Mouse (Mus musculus) cerebellum, adult 2 months (tissue): ENCODE data around the gene Ptpn1. TPM values are rescaled to one million over a fixed set of nuclear protein-coding genes. Genes with fewer than 3 reads are reported as not detected.

Experiments
- DNase-seq, 2 experiments: peaks; one replicate each; pipeline ENCODE4 v3.0.0; 2021
- H3K27ac ChIP-seq: fragments of 200-500 bp; 2 replicates; pipeline ENCODE4 v1.5.1; 2012; ENCODE audit warnings: low read length, control low read depth, inconsistent platforms; ENCODE audit not compliant: insufficient read depth
- H3K27me3 ChIP-seq: fragments of 200-500 bp; 2 replicates; pipeline ENCODE4 v1.6.1; 2012; ENCODE audit warnings: inconsistent platforms, mild to moderate bottlenecking, low read length, moderate library complexity; ENCODE audit not compliant: control insufficient read depth, insufficient read depth
- H3K4me1 ChIP-seq: fragments of 200-500 bp; 2 replicates; pipeline ENCODE4 v1.6.1; 2011; ENCODE audit warnings: low read length; ENCODE audit not compliant: control insufficient read depth, insufficient read depth
- H3K4me3 ChIP-seq: fragments of 200-500 bp; replicated peaks from 2 replicates; pipeline ENCODE3; 2011; ENCODE audit warnings: mild to moderate bottlenecking, low read depth, low read length, control low read depth; ENCODE audit not compliant: insufficient read depth
- CTCF ChIP-seq: fragments of 200-500 bp; IDR thresholded peaks from 2 replicates; pipeline ENCODE4 v1.5.1; 2011; ENCODE audit warnings: low read depth, mild to moderate bottlenecking, control low read depth, low read length, moderate library complexity, borderline replicate concordance; ENCODE audit not compliant: insufficient read depth
- POLR2A ChIP-seq: fragments of 200-500 bp; IDR thresholded peaks from 2 replicates; pipeline ENCODE4 v1.6.1; 2011; ENCODE audit warnings: low read length, control low read depth, borderline replicate concordance; ENCODE audit not compliant: insufficient read depth
- WGBS: fragments of 180-500 bp; shearing (Covaris S2); methylation state at CpG from one replicate; pipeline ENCODE4 v1.1.7; 2018; 5-methylcytosine and 5-hydroxymethylcytosine counted together
- polyA plus RNA-seq: library from polyadenylated mRNA; depleted of rRNA; stranded (reverse); fragments of >200 nt; gene quantifications from 2 replicates; pipeline ENCODE4 v1.2.3, GENCODE M21; 2012

Ptpn1 gene
- polyA plus RNA-seq, 1 experiment = 24.5 TPM

DNA sequence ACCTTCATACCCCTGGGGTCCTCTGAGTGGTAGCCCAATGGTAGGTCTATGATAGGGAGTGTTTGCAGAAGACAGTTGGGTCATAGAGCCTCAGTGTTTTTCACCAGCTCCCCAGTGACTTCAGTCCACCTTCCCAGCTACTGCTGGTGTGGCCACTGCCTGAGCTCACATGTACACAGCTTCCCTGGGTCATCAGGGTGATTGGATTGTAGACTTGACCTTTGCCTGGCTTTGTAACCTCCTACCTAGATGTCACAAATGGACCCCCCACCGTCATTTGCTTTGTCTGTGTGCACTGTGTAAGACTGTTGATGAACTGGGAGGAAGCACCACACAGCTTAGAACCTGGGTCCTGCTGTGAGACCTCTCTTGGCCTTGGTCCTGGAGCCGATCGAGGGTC is 12.3 kb downstream of the Ptpn1 start:
- Histone ChIP-seq H3K27ac (no peak overlapping the region), H3K27me3 (no peaks in the 10 kb centered on the region), H3K4me1 (peaks cover 63% of the 10 kb centered on the region), H3K4me3 (no peak overlapping the region)
- no peak for DNase-seq
- no peak for TF ChIP-seq POLR2A
- no peak for TF ChIP-seq CTCF
- WGBS = 56% methylated on average over 3 of the region's 3 CpGs

DNA sequence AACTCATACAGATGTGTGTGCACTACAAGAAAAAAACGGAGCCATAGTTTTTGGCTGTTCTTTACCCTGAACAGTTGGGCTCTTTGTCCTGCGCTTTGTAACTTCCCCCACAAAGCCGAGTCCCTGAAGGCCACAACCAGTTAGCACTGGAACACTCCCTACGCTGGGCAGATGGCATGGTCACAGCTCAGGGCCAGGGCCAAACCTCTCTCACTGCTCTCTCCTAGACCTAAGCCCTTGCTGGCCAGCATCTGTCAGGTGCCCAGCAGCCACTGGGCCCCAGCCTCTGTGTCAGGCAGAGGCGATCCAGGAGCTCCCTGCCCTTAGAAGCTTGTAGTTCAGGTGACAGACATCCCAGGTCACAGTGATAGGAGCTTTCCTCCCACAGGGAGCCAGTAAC is 13.6 kb downstream of the Ptpn1 start:
- Histone ChIP-seq H3K4me1 (peaks cover 75% of the 10 kb centered on the region), H3K27ac (no peak overlapping the region), H3K4me3 (no peak overlapping the region), H3K27me3 (no peaks in the 10 kb centered on the region)
- 39% methylated on average over 5 of the region's 5 CpGs for WGBS
- DNase-seq = peak in 1 of 2 experiments; percentile 27
- TF ChIP-seq POLR2A (no peak), CTCF (no peak)

DNA sequence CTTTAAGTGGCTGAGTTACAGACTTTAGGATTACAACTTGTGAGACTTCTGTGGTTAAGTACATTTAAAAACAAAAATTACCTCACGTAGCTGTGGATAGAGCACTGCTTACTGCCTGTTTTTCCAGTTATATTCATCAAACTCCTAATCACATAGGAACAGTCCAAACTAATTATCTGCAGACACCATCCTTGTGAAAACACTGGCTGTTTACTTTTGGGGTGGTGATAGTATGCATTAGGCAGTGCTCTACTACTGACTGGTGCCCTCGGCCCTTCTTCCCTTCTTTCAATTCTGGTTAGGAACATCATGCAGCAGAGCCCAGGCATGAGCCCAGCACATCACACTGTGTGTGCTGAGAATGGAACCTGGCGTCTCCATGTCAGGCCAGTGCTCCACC is 15.4 kb downstream of the Ptpn1 start:
- TF ChIP-seq POLR2A = no peak
- Histone ChIP-seq H3K4me1 (peaks cover 70% of the 10 kb centered on the region), H3K4me3 (no peak overlapping the region), H3K27ac (no peak overlapping the region), H3K27me3 (no peaks in the 10 kb centered on the region)
- 91% methylated on average over 3 of the region's 3 CpGs for WGBS
- no peak for DNase-seq

DNA sequence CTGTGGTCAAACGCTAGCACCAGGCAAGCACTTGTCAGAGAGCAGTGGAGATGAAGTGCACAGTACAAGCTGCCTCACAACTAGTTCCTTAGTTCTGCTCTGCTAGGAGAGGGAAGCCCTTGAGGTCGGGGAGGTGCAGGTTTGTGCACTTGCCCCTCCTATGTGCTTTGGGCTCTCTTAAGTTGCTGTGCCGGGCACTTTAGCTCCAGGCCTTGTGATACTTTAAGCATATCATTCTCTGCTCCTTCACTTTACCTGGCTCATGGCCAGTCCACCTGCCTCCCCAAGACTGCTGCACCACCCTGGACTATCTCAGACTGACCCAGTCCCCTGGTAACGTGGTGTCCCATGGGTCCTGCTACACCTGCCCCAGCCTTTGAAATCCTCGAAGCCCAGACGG is 16.2 kb downstream of the Ptpn1 start:
- Histone ChIP-seq H3K4me1 (peaks cover 62% of the 10 kb centered on the region), H3K27ac (no peak overlapping the region), H3K4me3 (no peak overlapping the region), H3K27me3 (no peaks in the 10 kb centered on the region)
- TF ChIP-seq POLR2A = no peak
- TF ChIP-seq CTCF = no peak
- 81% methylated on average over 6 of the region's 6 CpGs for WGBS
- no peak for DNase-seq

DNA sequence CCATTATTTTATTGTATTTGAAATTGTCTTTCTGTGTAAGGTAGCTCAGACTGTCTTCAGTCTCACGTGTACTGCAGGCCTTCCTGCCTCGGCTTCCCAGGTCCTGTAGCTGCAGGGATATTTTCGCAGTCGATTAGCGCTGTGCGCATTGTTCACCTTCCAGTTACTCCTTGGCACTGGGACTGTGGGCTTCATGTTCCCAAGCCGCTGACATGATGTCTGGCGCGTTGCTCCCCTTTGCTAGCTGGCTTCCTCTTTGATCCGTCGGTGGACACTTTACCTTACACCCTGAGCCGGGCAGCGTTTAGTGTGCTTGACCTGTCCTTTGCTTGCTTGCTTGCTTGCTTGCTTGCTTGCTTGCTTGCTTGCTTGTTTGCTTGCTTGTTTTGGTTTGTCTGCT is 16.7 kb downstream of the Ptpn1 start:
- Histone ChIP-seq H3K27me3 (no peaks in the 10 kb centered on the region), H3K4me3 (no peak overlapping the region), H3K4me1 (peaks cover 57% of the 10 kb centered on the region), H3K27ac (no peak overlapping the region)
- 47% methylated on average over 13 of the region's 13 CpGs for WGBS
- TF ChIP-seq CTCF (no peak), POLR2A (no peak)
- no peak for DNase-seq

DNA sequence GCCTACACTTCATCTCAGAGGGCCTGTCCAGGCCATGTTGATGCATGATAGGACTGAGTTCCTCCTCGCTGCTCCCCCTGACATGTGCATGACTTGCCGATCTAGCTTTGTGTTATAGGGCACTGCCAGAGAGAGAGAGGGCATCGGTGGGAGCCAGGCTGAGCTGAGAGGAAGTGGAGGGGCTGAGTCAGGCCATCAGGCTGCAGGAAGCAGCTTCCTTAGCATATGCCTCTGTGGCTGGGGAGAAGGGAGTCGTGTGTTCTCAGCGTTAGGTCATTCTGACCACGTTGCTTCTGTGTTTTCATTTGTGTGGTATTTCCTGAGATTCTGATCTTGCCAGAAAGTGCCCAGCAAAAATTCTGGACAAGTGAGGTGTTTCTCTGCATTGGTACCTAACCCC is 17.4 kb downstream of the Ptpn1 start:
- WGBS = 20% methylated on average over 6 of the region's 6 CpGs
- no peak overlapping the region for H3K4me3 ChIP-seq
- H3K27ac ChIP-seq = no peak overlapping the region
- TF ChIP-seq CTCF (no peak), POLR2A (no peak)
- no peaks in the 10 kb centered on the region for H3K27me3 ChIP-seq
- no peak for DNase-seq
- H3K4me1 ChIP-seq = peaks cover 51% of the 10 kb centered on the region

DNA sequence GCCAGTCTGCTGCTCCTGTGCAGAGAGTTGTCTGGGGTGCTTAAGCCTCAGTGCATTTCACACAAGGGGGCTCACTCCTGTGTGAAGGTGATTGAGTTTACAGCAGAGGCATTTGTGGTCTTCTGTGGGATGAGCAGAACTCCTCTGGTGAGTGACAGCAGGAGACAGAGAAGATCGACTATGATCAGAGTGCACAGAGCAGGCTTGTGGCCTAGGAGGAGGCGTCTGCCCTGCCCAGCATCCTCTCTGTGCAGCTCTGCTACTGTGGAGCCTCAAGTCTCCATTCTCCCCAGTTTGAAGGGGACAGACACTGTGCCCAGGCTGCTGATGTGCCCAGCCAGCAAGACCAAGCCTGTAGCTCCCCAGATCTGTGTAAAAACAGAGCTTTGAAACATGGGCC is 18.0 kb downstream of the Ptpn1 start:
- Histone ChIP-seq H3K27ac (no peak overlapping the region), H3K4me3 (no peak overlapping the region), H3K27me3 (no peaks in the 10 kb centered on the region), H3K4me1 (peaks cover 45% of the 10 kb centered on the region)
- DNase-seq = no peak
- TF ChIP-seq POLR2A (no peak), CTCF (no peak)
- 38% methylated on average over 2 of the region's 2 CpGs for WGBS

DNA sequence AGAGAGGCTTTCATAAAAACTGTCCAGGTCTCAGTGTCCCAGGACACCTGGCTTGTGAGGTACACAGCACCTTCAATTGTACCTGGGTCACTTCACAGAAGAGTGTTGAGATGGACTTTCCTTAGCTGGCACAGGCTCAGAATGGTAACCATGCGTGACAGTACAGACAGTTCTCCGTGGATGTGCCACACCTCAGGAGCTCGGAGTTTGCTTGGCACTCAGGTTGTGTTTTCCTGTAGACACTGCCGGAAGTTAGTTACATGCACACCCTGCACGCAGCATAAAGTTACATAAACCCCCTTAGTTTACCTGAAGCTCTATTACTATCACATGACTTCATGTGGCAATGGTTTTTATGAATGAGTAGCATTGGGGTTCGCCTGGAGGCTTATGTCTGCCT is 18.8 kb downstream of the Ptpn1 start:
- H3K27me3 ChIP-seq = no peaks in the 10 kb centered on the region
- no peak overlapping the region for H3K4me3 ChIP-seq
- H3K4me1 ChIP-seq = peaks cover 41% of the 10 kb centered on the region
- H3K27ac ChIP-seq = no peak overlapping the region
- DNase-seq = no peak
- 47% methylated on average over 6 of the region's 6 CpGs for WGBS
- TF ChIP-seq CTCF (no peak), POLR2A (no peak)
